Mouse (Mus musculus): ENCODE results near the gene Cstl1. TPM values are rescaled to one million over a fixed set of nuclear protein-coding genes. Genes with fewer than 3 reads are reported as not detected.

The Cstl1 gene
- polyA plus RNA-seq, 1 experiment from 2014 or later: not detected

GRCm38 (mm10) chr2:148801491-148801921 lies 51.3 kb downstream of the Cstl1 start:
- WGBS: 80% methylated on average over 3 of the region's 3 CpGs
- DNase-seq (ENCODE audit: low spot score): no peak

More at GRCm38 (mm10) chr2:148801491-148801921, 51.3 kb downstream of the Cstl1 start:
- no peaks in the 10 kb centered on the region for H3K27me3 ChIP-seq (ENCODE audit: control insufficient read depth, insufficient read depth, low read length)
- no peak for ATAC-seq (ENCODE audit: low FRiP score)
- H3K4me3 ChIP-seq (replicated peaks; ENCODE audit: low read length): no peak overlapping the region
- no peak overlapping the region for H3K4me2 ChIP-seq (replicated peaks)
- H3K4me1 ChIP-seq (replicated peaks; ENCODE audit: control insufficient read depth, insufficient read depth, low read length): no peaks in the 10 kb centered on the region
- H3K9me3 ChIP-seq (ENCODE audit: control insufficient read depth, low read length): no peaks in the 10 kb centered on the region
- no peaks in the 10 kb centered on the region for H3K36me3 ChIP-seq (replicated peaks; ENCODE audit: control insufficient read depth, insufficient read depth)
- H3K27ac ChIP-seq: no peak overlapping the region
- H3K9ac ChIP-seq: no peak overlapping the region

Other genes with a start within 250 kb of the Cstl1 start
- gene Nxt1, start 77.8 kb upstream of the Cstl1 start, polyA plus RNA-seq (2014; fragmentation: Nextera tagmentation; extraction: Ambion mirVana): 47.0 and 48.5 TPM in 2 replicates
- gene Gzf1, start 69.3 kb upstream of the Cstl1 start, polyA plus RNA-seq (2014; fragmentation: Nextera tagmentation; extraction: Ambion mirVana): 18.5 and 18.6 TPM in 2 replicates
- 94.1 and 99.4 TPM in 2 replicates for gene Napb, start 17.9 kb upstream of the Cstl1 start, polyA plus RNA-seq (2014; fragmentation: Nextera tagmentation; extraction: Ambion mirVana)
- not detected in 2 replicates for gene Cst11, start 21.1 kb downstream of the Cstl1 start, polyA plus RNA-seq (2014; fragmentation: Nextera tagmentation; extraction: Ambion mirVana)
- not detected in 2 replicates for gene 8030411F24Rik, start 31.7 kb downstream of the Cstl1 start, polyA plus RNA-seq (2014; fragmentation: Nextera tagmentation; extraction: Ambion mirVana)
- not detected in 2 replicates for gene Cst12, start 39.0 kb downstream of the Cstl1 start, polyA plus RNA-seq (2014; fragmentation: Nextera tagmentation; extraction: Ambion mirVana)
- not detected in 2 replicates for gene Cst8, start 48.4 kb downstream of the Cstl1 start, polyA plus RNA-seq (2014; fragmentation: Nextera tagmentation; extraction: Ambion mirVana)
- not detected in 2 replicates for gene Cst13, start 69.7 kb downstream of the Cstl1 start, polyA plus RNA-seq (2014; fragmentation: Nextera tagmentation; extraction: Ambion mirVana)
- not detected in 2 replicates for gene Cst9, start 84.8 kb downstream of the Cstl1 start, polyA plus RNA-seq (2014; fragmentation: Nextera tagmentation; extraction: Ambion mirVana)
- gene 9230104L09Rik, start 114.7 kb downstream of the Cstl1 start, polyA plus RNA-seq (2014; fragmentation: Nextera tagmentation; extraction: Ambion mirVana): not detected in 2 replicates
- gene Cst3, start 125.3 kb downstream of the Cstl1 start, polyA plus RNA-seq (2014; fragmentation: Nextera tagmentation; extraction: Ambion mirVana): 702 and 729 TPM in 2 replicates

Data from hindbrain, embryonic 14.5 days (tissue).